Mouse (Mus musculus) stomach, postnatal 0 days (tissue): ENCODE data around the gene Ntan1. TPM values are rescaled to one million over a fixed set of nuclear protein-coding genes. Genes with fewer than 3 reads are reported as not detected.
"Not testable (repeated sequence)": the region's sequence is repeated elsewhere in the genome, so short reads cannot be mapped to it uniquely, and the experiment has no call there.

Experiments used
- ATAC-seq: fragments of 200-750 bp; cut with Nextera tagmentation; 2 replicates; pipeline ENCODE4 v1.8.0; 2017; ENCODE audit not compliant: low FRiP score, low TSS enrichment
- DNase-seq: peaks from one replicate; pipeline ENCODE4 v3.0.0-alpha.2; 2016; ENCODE audit warnings: low spot score
- H3K27ac ChIP-seq: fragments of 300-500 bp; sonication (generic); replicated peaks from 2 replicates; pipeline ENCODE4 v1.5.1; 2014; ENCODE audit warnings: mild to moderate bottlenecking, control low read depth
- H3K27me3 ChIP-seq: fragments of 300-500 bp; sonication (generic); 2 replicates; pipeline ENCODE4 v1.6.1; 2014; ENCODE audit warnings: low read length; ENCODE audit not compliant: control insufficient read depth, insufficient read depth
- H3K36me3 ChIP-seq: fragments of 300-500 bp; sonication (generic); 2 replicates; pipeline ENCODE4 v1.6.1; 2014; ENCODE audit warnings: low read length, mixed read lengths; ENCODE audit not compliant: control insufficient read depth, insufficient read depth
- H3K4me1 ChIP-seq: fragments of 300-500 bp; sonication (generic); replicated peaks from 2 replicates; pipeline ENCODE4 v1.6.1; 2014; ENCODE audit warnings: antibody characterized with exemption; ENCODE audit not compliant: control insufficient read depth, insufficient read depth
- H3K4me2 ChIP-seq: fragments of 300-500 bp; sonication (generic); replicated peaks from 2 replicates; pipeline ENCODE4 v1.6.1; 2014; ENCODE audit warnings: low read depth, mild to moderate bottlenecking, control low read depth, moderate library complexity
- H3K4me3 ChIP-seq: fragments of 300-500 bp; sonication (generic); 2 replicates; pipeline ENCODE4 v1.5.1; 2014; ENCODE audit warnings: low read depth, low read length, control low read depth
- H3K9ac ChIP-seq: fragments of 300-500 bp; sonication (generic); 2 replicates; pipeline ENCODE4 v1.6.1; 2014; ENCODE audit warnings: mild to moderate bottlenecking, low read length, control low read depth, mixed read lengths
- H3K9me3 ChIP-seq: fragments of 300-500 bp; sonication (generic); 2 replicates; pipeline ENCODE4 v1.6.1; 2016; ENCODE audit warnings: low read length; ENCODE audit not compliant: control insufficient read depth
- CTCF ChIP-seq: IDR thresholded peaks from 2 replicates; pipeline ENCODE4 v1.5.1; 2016; ENCODE audit warnings: antibody characterized with exemption, low read depth, mild to moderate bottlenecking, moderate library complexity
- EP300 ChIP-seq: optimal IDR thresholded peaks from 2 replicates; pipeline ENCODE3; 2016; ENCODE audit warnings: antibody characterized with exemption
- WGBS: fragments of 180-500 bp; shearing (Covaris S2); extraction: QIAGEN DNeasy Blood & Tissue Kit; methylation state at CpG from one replicate; pipeline ENCODE4 v1.1.7; 2014; 5-methylcytosine and 5-hydroxymethylcytosine counted together
- polyA plus RNA-seq: library from polyadenylated mRNA; unstranded; fragments of >200 nt; fragmentation: Nextera tagmentation; extraction: Ambion mirVana; gene quantifications from 2 replicates; pipeline ENCODE4 v1.2.1, GENCODE M21; 2015

The Ntan1 gene
- 124 and 133 TPM in 2 replicates for polyA plus RNA-seq

- H3K4me3 ChIP-seq, result peak within 1 kb of the TSS; percentile 84
- peak; percentile 98 for DNase-seq
- peak; percentile 96 for ATAC-seq
- TF ChIP-seq EP300, result no peak
- no peak for TF ChIP-seq CTCF
- peak within 1 kb of the TSS; percentile 87 for H3K9ac ChIP-seq
- H3K4me1 ChIP-seq, result 0 out of 2 replicates have a peak, but pooled peaks cover 6% of the 10 kb centered on the region
- H3K9me3 ChIP-seq, result no peaks in the 10 kb centered on the region
- H3K27me3 ChIP-seq, result no peaks in the 10 kb centered on the region
- under 1% methylated on average over 57 of the region's 58 CpGs for WGBS
- H3K4me2 ChIP-seq, result peak within 1 kb of the TSS; percentile 82
- H3K27ac ChIP-seq, result peak within 1 kb of the TSS; percentile 93
- no peaks in the 10 kb centered on the region for H3K36me3 ChIP-seq
Observed at GRCm38 (mm10) chr16:13818560-13819393, at the start of gene Ntan1. Gene Ntan1, plus strand, starts transcription at chr16:13818845.

- H3K4me2 ChIP-seq, DNase-seq, ATAC-seq, H3K9ac ChIP-seq, H3K4me1 ChIP-seq, H3K9me3 ChIP-seq, H3K27ac ChIP-seq, H3K4me3 ChIP-seq, H3K36me3 ChIP-seq, H3K27me3 ChIP-seq: not testable (repeated sequence)
- 64% methylated on average over 4 of the region's 4 CpGs for WGBS
Observed at GRCm38 (mm10) chr16:13771603-13772002, 47.0 kb upstream of the Ntan1 start.

- not testable (repeated sequence) for H3K36me3 ChIP-seq, H3K4me3 ChIP-seq, H3K9ac ChIP-seq, H3K27ac ChIP-seq, H3K27me3 ChIP-seq, H3K4me1 ChIP-seq, ATAC-seq, H3K9me3 ChIP-seq, DNase-seq, H3K4me2 ChIP-seq
- 77% methylated on average over 5 of the region's 5 CpGs for WGBS
Observed at GRCm38 (mm10) chr16:13772051-13772450, 46.6 kb upstream of the Ntan1 start.

GRCm38 (mm10) chr16:13774011-13774410 is 44.6 kb upstream of the Ntan1 start:
- ATAC-seq, H3K9me3 ChIP-seq, H3K36me3 ChIP-seq, H3K27ac ChIP-seq, H3K4me3 ChIP-seq, H3K27me3 ChIP-seq, H3K9ac ChIP-seq, DNase-seq, H3K4me2 ChIP-seq, H3K4me1 ChIP-seq: not testable (repeated sequence)
- WGBS, result 67% methylated on average over 2 of the region's 2 CpGs

- H3K4me1 ChIP-seq, H3K27ac ChIP-seq, ATAC-seq, H3K36me3 ChIP-seq, H3K9ac ChIP-seq, H3K4me2 ChIP-seq, H3K9me3 ChIP-seq, H3K27me3 ChIP-seq, H3K4me3 ChIP-seq, DNase-seq: not testable (repeated sequence)
- WGBS, result 86% methylated on average over 3 of the region's 3 CpGs
Observed at GRCm38 (mm10) chr16:13774651-13775050, 44.0 kb upstream of the Ntan1 start.

- ATAC-seq (peak; percentile 99), DNase-seq (peak; percentile 93)
- Histone ChIP-seq H3K4me1 (0 out of 2 replicates have a peak, but pooled peaks cover 4% of the 10 kb centered on the region), H3K27ac (peak within 1 kb of the TSS; percentile 94), H3K36me3 (peaks cover 7% of the 10 kb centered on the region; the same call in 1 of the 2 replicates), H3K9ac (peak within 1 kb of the TSS; percentile 97), H3K9me3 (no peaks in the 10 kb centered on the region), H3K4me2 (peak within 1 kb of the TSS; percentile 72), H3K4me3 (peak within 1 kb of the TSS; percentile 84), H3K27me3 (no peaks in the 10 kb centered on the region)
- WGBS, result under 1% methylated on average over 57 of the region's 57 CpGs
- TF ChIP-seq EP300, result no peak
- TF ChIP-seq CTCF, result 0 out of 2 replicates have a peak, but pooled peaks have one; percentile 19
Observed at GRCm38 (mm10) chr16:13780353-13781036, 38.1 kb upstream of the Ntan1 start, which contains the start of gene Rrn3. Gene Rrn3, plus strand, starts transcription at chr16:13780708.
